Mouse (Mus musculus) lung, postnatal 0 days (tissue): ENCODE results near the gene Pfkfb3. TPM values are rescaled to one million over a fixed set of nuclear protein-coding genes. Genes with fewer than 3 reads are reported as not detected.

Source experiments
- ATAC-seq: fragments of 200-750 bp; cut with Nextera tagmentation; 2 replicates; pipeline ENCODE4 v1.8.0; 2017; ENCODE audit warnings: moderate library complexity
- DNase-seq: peaks from one replicate; pipeline ENCODE4 v3.0.0-alpha.2; 2016; ENCODE audit warnings: low spot score
- H3K27ac ChIP-seq: fragments of 300-500 bp; sonication (generic); 2 replicates; pipeline ENCODE4 v1.5.1; 2014; ENCODE audit warnings: antibody characterized with exemption, mild to moderate bottlenecking, low read length, mixed read lengths
- H3K27me3 ChIP-seq: fragments of 300-500 bp; sonication (generic); replicated peaks from 2 replicates; pipeline ENCODE4 v1.6.1; 2014; ENCODE audit warnings: low read length, mixed read lengths; ENCODE audit not compliant: insufficient read depth
- H3K36me3 ChIP-seq: fragments of 300-500 bp; sonication (generic); 2 replicates; pipeline ENCODE4 v1.6.1; 2014; ENCODE audit warnings: low read length, mixed read lengths; ENCODE audit not compliant: insufficient read depth
- H3K4me1 ChIP-seq: fragments of 300-500 bp; sonication (generic); 2 replicates; pipeline ENCODE4 v1.6.1; 2014; ENCODE audit warnings: antibody characterized with exemption, low read depth, low read length, mixed read lengths; ENCODE audit not compliant: insufficient read depth
- H3K4me2 ChIP-seq: fragments of 300-500 bp; sonication (generic); replicated peaks from 2 replicates; pipeline ENCODE4 v1.6.1; 2014; ENCODE audit warnings: low read depth, mild to moderate bottlenecking, low read length, moderate library complexity, mixed read lengths
- H3K4me3 ChIP-seq: fragments of 300-500 bp; sonication (generic); 2 replicates; pipeline ENCODE4 v1.5.1; 2014; ENCODE audit warnings: low read depth, low read length
- H3K9ac ChIP-seq: fragments of 300-500 bp; sonication (generic); replicated peaks from 2 replicates; pipeline ENCODE4 v1.6.1; 2014; ENCODE audit warnings: low read depth, mild to moderate bottlenecking
- H3K9me3 ChIP-seq: fragments of 300-500 bp; sonication (generic); 2 replicates; pipeline ENCODE4 v1.6.1; 2016; ENCODE audit warnings: low read length, mixed read lengths
- CTCF ChIP-seq: IDR thresholded peaks from 2 replicates; pipeline ENCODE4 v1.5.1; 2016; ENCODE audit warnings: antibody characterized with exemption, mild to moderate bottlenecking
- EP300 ChIP-seq: IDR thresholded peaks from 2 replicates; pipeline ENCODE4 v1.6.1; 2016; ENCODE audit warnings: antibody characterized with exemption, mild to moderate bottlenecking, control low read depth
- WGBS: fragments of 180-500 bp; shearing (Covaris S2); extraction: QIAGEN DNeasy Blood & Tissue Kit; methylation state at CpG from one replicate; pipeline ENCODE4 v1.1.7; 2014; 5-methylcytosine and 5-hydroxymethylcytosine counted together
- polyA plus RNA-seq: library from polyadenylated mRNA; unstranded; fragments of >200 nt; fragmentation: Nextera tagmentation; extraction: Ambion mirVana; gene quantifications from 2 replicates; pipeline ENCODE4 v1.2.1, GENCODE M21; 2015

Gene Pfkfb3
- polyA plus RNA-seq, 1 experiment from 2014 or later, result 17.7 TPM

GRCm38 (mm10) chr2:11515828-11516227 lies 38.0 kb downstream of the Pfkfb3 start:
- DNase-seq, result no peak
- H3K27ac ChIP-seq, result no peak overlapping the region
- H3K9ac ChIP-seq, result no peak overlapping the region
- ATAC-seq, result no peak
- H3K36me3 ChIP-seq, result no peaks in the 10 kb centered on the region
- no peaks in the 10 kb centered on the region for H3K27me3 ChIP-seq
- H3K4me2 ChIP-seq, result no peak overlapping the region
- H3K4me1 ChIP-seq, result no peaks in the 10 kb centered on the region; the same call in 1 of the 2 replicates
- WGBS, result 68% methylated on average over 3 of the region's 3 CpGs
- H3K4me3 ChIP-seq, result no peak overlapping the region
- no peaks in the 10 kb centered on the region for H3K9me3 ChIP-seq
- TF ChIP-seq EP300 (no peak), CTCF (no peak)

DNA sequence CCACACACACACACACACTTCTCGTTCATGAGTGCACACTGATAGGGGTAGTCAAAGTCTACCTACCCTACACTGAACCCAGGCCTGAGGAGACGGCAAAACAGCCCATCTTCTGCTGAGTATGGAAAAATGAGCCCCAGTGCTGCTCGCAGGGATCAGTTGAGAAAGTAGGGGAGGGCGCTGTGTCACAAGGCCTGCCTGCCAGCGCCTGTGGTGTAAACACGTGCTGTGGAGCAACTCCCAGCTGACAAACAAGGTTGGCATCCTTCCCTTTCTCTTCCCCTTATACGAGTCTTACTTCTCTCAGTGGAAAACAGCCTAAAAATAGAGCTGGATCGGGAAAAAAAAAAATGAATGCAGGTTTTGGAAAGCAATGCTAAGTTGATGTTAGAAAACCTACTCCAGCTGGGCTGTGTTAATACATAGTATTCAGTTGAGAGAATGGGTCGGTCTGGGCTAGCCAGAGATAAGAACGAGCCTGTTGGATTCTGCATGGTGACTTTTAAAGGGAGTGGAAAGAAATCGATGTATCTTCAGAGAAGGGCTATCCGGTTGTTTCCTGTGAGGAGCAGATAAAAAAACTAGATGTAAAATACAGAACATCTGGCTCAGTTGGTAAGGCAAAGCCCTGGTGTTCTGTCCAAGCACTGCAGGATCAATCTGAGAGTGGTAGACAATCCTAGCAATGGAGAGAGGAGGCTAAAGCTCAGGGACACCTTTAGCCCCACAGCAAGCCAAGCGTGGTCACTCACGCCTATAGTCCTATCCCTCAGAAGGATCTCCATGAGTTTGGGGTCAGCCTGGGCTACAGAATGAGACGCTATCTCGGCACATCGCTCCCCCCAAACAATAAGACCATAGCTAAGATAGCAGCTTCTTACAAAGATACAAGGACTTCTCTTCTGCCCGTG lies 40.6 kb downstream of the Pfkfb3 start:
- no peaks in the 10 kb centered on the region for H3K36me3 ChIP-seq
- no peak overlapping the region for H3K9ac ChIP-seq
- peak overlapping the region; percentile 80 for H3K27ac ChIP-seq
- no peaks in the 10 kb centered on the region for H3K27me3 ChIP-seq
- no peak overlapping the region for H3K4me3 ChIP-seq
- ATAC-seq (peak; percentile 93), DNase-seq (peak; percentile 96)
- no peaks in the 10 kb centered on the region; the same call in 1 of the 2 replicates for H3K4me1 ChIP-seq
- no peak overlapping the region for H3K4me2 ChIP-seq
- 48% methylated on average over 18 of the region's 18 CpGs for WGBS
- TF ChIP-seq CTCF (peak; percentile 27), EP300 (peak; percentile 68)
- no peaks in the 10 kb centered on the region for H3K9me3 ChIP-seq

GRCm38 (mm10) chr2:11512127-11512526 lies 41.8 kb downstream of the Pfkfb3 start:
- no peaks in the 10 kb centered on the region for H3K27me3 ChIP-seq
- H3K9ac ChIP-seq, result no peak overlapping the region
- H3K4me2 ChIP-seq, result no peak overlapping the region
- ATAC-seq, result no peak
- no peaks in the 10 kb centered on the region for H3K9me3 ChIP-seq
- TF ChIP-seq EP300 (no peak), CTCF (no peak)
- no peak overlapping the region for H3K4me3 ChIP-seq
- no peaks in the 10 kb centered on the region for H3K36me3 ChIP-seq
- WGBS, result 75% methylated on average over 1 of the region's 1 CpGs
- no peaks in the 10 kb centered on the region; the same call in 1 of the 2 replicates for H3K4me1 ChIP-seq
- H3K27ac ChIP-seq, result no peak overlapping the region
- DNase-seq, result no peak

- Histone ChIP-seq H3K9me3 (no peaks in the 10 kb centered on the region), H3K4me3 (no peak overlapping the region), H3K27ac (peak overlapping the region; percentile 95), H3K36me3 (no peaks in the 10 kb centered on the region), H3K4me1 (peaks cover 9% of the 10 kb centered on the region; the same call in 1 of the 2 replicates), H3K27me3 (no peaks in the 10 kb centered on the region), H3K9ac (no peak overlapping the region; the same call in 1 of the 2 replicates), H3K4me2 (peak overlapping the region; percentile 71)
- no peak for TF ChIP-seq EP300
- TF ChIP-seq CTCF, result no peak
- ATAC-seq, result no peak
- 32% methylated on average over 7 of the region's 7 CpGs for WGBS
- no peak for DNase-seq
Measured at GRCm38 (mm10) chr2:11503736-11504135, 50.1 kb downstream of the Pfkfb3 start.

- DNase-seq (peak; percentile 87), ATAC-seq (peak; percentile 60)
- peak overlapping the region; percentile 47 for H3K9ac ChIP-seq
- 1% methylated on average over 39 of the region's 39 CpGs for WGBS
- TF ChIP-seq EP300, result no peak
- TF ChIP-seq CTCF, result peak; percentile 50
- no peaks in the 10 kb centered on the region for H3K9me3 ChIP-seq
- peaks cover 9% of the 10 kb centered on the region; the same call in 1 of the 2 replicates for H3K4me1 ChIP-seq
- no peaks in the 10 kb centered on the region for H3K36me3 ChIP-seq
- H3K27ac ChIP-seq, result peak overlapping the region; percentile 95
- H3K4me3 ChIP-seq, result peak overlapping the region; percentile 72
- H3K4me2 ChIP-seq, result peak overlapping the region; percentile 71
- no peaks in the 10 kb centered on the region for H3K27me3 ChIP-seq
Measured at GRCm38 (mm10) chr2:11502901-11503431, 50.9 kb downstream of the Pfkfb3 start.

GRCm38 (mm10) chr2:11502255-11502765 lies 51.6 kb downstream of the Pfkfb3 start:
- Histone ChIP-seq H3K27ac (peak overlapping the region; percentile 95), H3K9me3 (no peaks in the 10 kb centered on the region), H3K27me3 (no peaks in the 10 kb centered on the region), H3K36me3 (no peaks in the 10 kb centered on the region), H3K9ac (peak overlapping the region; percentile 47), H3K4me2 (peak overlapping the region; percentile 71), H3K4me3 (peak overlapping the region; percentile 72), H3K4me1 (peaks cover 9% of the 10 kb centered on the region; the same call in 1 of the 2 replicates)
- ATAC-seq (peak; percentile 9; the same call in 1 of the 2 replicates), DNase-seq (no peak)
- 0% methylated on average over 15 of the region's 15 CpGs for WGBS
- no peak for TF ChIP-seq CTCF
- no peak for TF ChIP-seq EP300
